1 mouse cellular context compared by ENCODE assay signal in the genomic region with DNA sequence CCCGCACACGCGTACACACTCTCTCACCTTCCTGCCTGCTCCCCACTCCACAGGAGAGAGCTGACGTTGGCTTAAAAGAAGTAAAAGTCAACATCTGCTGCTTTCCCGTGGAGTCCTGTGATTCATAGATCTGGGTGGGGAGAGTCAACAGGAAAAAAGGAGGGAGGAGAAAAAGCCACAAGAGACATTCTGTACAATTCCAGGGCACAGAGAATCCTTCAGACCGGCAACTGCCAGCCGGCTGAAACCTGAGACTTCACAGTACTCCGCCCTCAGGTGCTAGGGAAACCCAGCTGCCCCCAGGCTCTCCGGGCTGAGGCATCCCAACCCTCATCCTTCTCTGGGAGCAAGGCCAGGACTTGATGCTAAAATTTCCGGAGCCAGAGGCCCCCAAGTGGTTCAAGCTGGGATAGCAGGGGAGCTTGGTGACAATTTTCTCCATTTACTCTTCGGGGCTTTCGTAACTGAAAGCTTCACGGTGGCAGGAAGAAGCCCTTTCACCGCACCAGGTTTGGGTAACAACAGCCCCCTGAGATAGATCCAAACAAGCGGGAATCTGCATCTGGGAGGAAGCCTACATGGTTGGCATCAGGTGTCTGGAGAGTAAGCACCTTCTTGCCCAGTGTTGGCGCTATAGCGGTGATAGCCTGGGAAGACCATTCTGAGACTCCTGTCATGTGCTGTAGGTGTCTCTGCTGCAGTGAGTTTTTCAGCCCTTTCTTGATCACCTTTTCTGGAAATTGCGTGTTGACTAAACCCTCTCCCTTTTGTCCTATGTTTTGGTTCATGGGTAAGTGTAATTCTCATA.
A peak's percentile ranks its signal among the peaks of the same experiment; 100 is the strongest.
TF ChIP-seq lines count a peak whose summit lies in the region.

No protein-coding gene starts in this region.

TF ChIP-seq in C2C12, 6 proteins besides CTCF, POLR2A, EP300 and RAD21:
- TF ChIP-seq FOSL1 (IDR thresholded peaks at IDR 0.05; ENCODE audit: insufficient read depth, low read length, poor library complexity, severe bottlenecking) (no peak), MYOG (IDR thresholded peaks at IDR 0.05; ENCODE audit: control insufficient read depth, extremely low read depth, insufficient read length) (no peak), MYOD1 (IDR thresholded peaks at IDR 0.05; ENCODE audit: control insufficient read depth, insufficient read length, low read depth) (peak; percentile 10)
